Mouse (Mus musculus) CD4-positive, CD25-positive, alpha-beta regulatory T cell (primary cell): ENCODE data around the gene Mok. TPM values are rescaled to one million over a fixed set of nuclear protein-coding genes. Genes with fewer than 3 reads are reported as not detected.

ENCODE experiments used
- polyA plus RNA-seq: library from polyadenylated mRNA; unstranded; fragments of 100-300 nt; shearing (Covaris generic); gene quantifications from one replicate; pipeline ENCODE4 v1.2.1, GENCODE M21; 2017

Gene Mok
- 0.31 TPM for polyA plus RNA-seq

DNA sequence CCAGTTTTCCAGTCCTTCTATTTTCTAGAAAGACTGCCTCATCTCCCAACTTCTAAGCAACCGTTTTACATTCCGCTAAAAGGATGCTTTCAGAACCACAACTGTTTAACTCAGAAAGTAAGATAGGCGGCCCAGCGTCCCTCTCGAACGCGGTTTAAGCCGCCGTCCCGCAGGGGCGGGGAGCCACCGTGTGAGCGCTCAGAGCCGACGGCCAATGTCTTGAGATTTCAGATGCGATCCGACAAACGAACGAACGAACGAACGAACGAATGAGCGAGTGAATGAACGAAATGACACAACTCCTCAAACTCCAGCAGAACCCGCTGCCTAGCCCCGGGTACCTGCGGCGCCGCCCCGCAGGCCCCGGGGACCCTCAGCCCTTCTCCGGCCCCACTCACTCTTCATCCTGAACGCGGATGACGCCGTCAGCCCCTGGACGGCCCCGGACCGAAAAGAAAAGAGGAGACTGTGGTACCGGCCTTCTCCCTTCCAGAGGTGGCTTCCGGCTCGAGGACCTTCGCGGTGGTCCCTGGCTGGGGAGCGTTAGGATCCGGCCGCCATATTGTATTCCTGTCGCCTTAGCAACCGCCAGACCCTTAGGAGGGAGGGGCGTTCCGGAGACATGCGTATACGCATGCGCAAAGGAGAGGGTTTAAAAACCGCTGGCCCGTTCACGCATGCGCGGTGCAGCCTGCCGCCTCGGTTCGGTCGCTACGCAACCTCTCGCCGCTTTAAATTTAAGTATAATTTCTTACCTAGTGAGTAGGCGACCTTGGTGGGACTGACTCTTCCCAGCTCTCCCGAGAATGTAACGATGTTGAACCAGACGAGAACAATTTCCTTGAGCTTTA, at the start of gene Mok:
Mok (minus strand) TSS at position 592 of the 851 bp plus-strand sequence.

DNA sequence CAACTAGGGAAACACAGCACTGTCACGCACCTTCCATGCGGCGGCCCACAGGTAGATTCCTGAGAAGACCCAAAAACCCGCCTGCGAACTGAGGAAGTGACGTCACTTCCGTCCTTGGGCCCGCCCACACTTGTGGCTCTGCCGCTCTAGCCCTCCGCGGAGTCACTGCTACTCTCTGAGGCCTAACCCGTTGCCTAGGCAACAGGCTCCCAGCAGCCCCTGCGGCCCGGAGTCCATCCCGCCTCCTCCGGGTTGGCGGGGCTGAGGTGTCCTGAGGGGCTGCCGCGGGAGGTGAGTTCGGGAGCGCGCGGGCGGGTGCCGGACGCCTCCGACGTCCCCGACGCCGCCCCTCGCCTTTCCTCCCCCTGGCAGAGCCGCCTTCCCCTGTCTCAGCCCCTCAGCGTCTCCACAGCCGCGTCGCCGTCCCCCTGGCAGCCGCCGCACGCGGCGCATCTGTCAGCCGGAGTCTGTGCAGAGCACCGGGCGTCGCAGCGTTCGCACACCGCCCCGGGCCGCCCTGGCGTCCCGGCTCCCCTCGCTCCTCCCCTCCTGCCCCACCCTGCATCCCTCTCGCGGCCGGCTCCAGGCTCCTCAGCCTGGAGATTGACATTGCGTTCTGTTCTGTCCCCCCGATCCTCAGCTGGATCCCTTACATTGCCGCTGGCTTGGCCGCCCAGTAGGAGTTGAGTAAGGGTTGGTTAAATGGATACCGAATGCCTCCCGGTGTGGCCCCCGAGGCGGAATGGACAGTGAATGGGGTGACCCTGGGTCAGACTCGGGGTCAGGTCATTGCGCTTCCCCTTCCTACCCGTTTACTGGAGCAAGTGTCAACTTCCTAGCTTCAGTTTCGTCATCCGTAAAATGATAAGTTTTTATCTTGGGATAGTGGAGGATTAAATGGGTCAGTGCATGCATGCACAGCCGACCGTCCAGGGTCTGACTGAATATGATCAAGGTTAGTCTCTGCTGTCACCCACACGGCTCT, 48.6 kb upstream of the Mok start, which contains the start of the genes Cinp and Tecpr2:
Cinp (minus strand) TSS at position 110 of the 985 bp plus-strand sequence.
Tecpr2 (plus strand) TSS at position 229 of the 985 bp plus-strand sequence.

DNA sequence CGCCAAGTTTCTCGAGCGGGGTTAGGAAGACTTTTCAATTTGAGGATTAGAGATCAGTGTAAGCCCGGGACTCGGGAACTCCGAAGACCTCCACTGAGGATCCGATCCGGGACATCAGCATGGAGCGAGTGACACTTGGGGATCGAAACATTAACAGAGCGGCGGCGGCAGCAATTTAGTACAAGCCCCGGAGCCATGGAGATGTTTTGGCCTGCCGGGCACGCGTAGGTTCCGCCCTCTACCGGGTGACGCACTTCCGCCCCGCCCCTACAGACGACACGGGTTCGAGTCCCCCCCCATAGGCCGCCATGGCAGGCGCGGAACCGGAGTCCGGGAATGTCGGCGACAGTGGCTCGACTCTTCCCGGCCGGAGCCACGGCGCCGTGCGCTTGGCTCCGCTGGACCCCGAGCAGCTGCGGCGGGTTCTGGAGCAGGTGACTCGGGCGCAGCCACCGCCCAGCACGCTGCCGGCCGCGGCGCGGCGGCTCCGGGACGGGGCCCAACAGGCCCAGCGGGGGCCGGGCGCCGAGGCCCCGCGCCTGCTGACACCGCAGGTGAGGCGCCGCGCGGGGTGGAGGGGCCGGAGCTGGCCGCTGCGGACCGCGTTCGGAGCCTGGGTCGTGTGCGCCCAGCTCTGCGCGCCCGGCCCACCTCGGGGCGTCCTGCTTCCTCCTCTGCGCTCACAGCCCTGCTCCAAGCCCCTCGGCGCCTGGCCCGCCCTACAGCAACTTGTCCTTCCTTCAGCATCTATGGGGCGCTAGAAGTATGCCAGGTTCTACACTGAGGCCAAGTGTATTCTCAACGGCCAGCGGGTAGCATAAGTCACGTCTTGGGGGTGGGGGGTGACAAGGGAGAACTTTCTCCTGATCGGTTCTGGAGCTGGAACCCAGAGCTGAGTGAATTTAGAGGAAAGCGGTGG, 9.5 kb upstream of the Mok start, which contains the start of gene Zfp839:
Zfp839 (plus strand) TSS at position 244 of the 919 bp plus-strand sequence.

Other genes with a start within 250 kb of the Mok start
- 34.8 TPM for gene Dync1h1, start 239.5 kb downstream of the Mok start, polyA plus RNA-seq
- gene 1700001K19Rik, start 158.3 kb downstream of the Mok start, polyA plus RNA-seq: not detected
- 321 TPM for gene Hsp90aa1, start 138.2 kb downstream of the Mok start, polyA plus RNA-seq
- 72.6 TPM for gene Wdr20, start 103.0 kb downstream of the Mok start, polyA plus RNA-seq
- gene Zfp839, start 9.3 kb upstream of the Mok start, polyA plus RNA-seq: 4.6 TPM
- 34.8 TPM for gene Cinp, start 48.2 kb upstream of the Mok start, polyA plus RNA-seq
- 2.6 TPM for gene Tecpr2, start 48.3 kb upstream of the Mok start, polyA plus RNA-seq
- gene Ankrd9, start 138.1 kb upstream of the Mok start, polyA plus RNA-seq: 7.9 TPM
- 49.4 TPM for gene Rcor1, start 198.4 kb upstream of the Mok start, polyA plus RNA-seq